Mouse (Mus musculus) Patski (cell line): ENCODE results near the gene Plppr3. TPM values are rescaled to one million over a fixed set of nuclear protein-coding genes. Genes with fewer than 3 reads are reported as not detected.

Experiments
- ATAC-seq: fragments of 100-300 bp; one replicate; pipeline ENCODE4 v1.8.0; 2021
- CTCF ChIA-PET: fragments of 350-600 bp; sonication (Branson Sonifier 250); formaldehyde crosslinking; loops from one replicate; lab custom pipeline; 2022; ENCODE audit warnings: inconsistent platforms; lab: Charles Lee
- POLR2A ChIA-PET: fragments of 350-600 bp; sonication (Branson Sonifier 250); formaldehyde crosslinking; loops from one replicate; lab custom pipeline; 2022; ENCODE audit warnings: antibody characterized with exemption, inconsistent platforms; lab: Charles Lee
- DNase-seq: peaks from one replicate; pipeline ENCODE4 v3.0.0-alpha.2; 2011; ENCODE audit warnings: low read depth, low spot score
- H3K27me3 ChIP-seq: fragments of 371-371 bp; one replicate; pipeline ENCODE4 v1.5.1; 2021
- CTCF ChIP-seq: fragments of 100-300 bp; IDR thresholded peaks from one replicate; pipeline ENCODE4 v1.5.1; 2021
- in situ Hi-C: fragments of 300-500 bp; cut with MboI; formaldehyde crosslinking; loops from 3 replicates; pipeline ENCODE4 v1.11.1; 2018; ENCODE audit warnings: low pct_unique_long_range_greater_than_20kb, mixed read lengths
- polyA plus RNA-seq: library from polyadenylated mRNA; unstranded; gene quantifications from one replicate; pipeline ENCODE4 v1.2.3, GENCODE M21; 2021

Gene Plppr3
- polyA plus RNA-seq, 1 experiment from 2014 or later: 34.6 TPM

DNA sequence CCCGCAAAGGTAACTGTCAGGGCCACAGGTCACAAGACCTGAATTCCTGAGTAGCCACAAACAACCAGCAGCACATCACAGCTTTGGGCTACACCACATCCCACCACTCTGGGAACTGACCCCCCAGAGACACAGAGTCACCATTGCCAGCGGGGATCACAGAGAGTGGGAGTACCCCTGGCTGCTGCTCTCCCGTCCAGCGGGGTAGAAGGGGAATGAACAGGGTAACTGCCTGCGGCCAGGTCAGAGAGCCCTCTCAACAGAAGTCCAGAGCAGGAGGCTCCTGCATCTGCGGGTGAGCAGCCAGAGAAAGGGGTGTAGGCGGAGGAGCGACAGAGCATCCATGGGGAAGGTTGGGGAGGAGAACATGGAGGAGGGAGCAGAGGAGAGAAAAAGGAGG is 41.6 kb upstream of the Plppr3 start:
- no peaks in the 10 kb centered on the region for H3K27me3 ChIP-seq
- no peak for TF ChIP-seq CTCF
- DNase-seq (no peak), ATAC-seq (no peak)
- ChIA-PET CTCF (interaction anchor here (1.5 kb wide), 1 partner anchor 42 kb away, joined by 3 read pairs; no protein-coding TSS in a partner anchor), POLR2A (interaction anchor here (1.1 kb wide), 1 partner anchor 12 kb away, joined by 3 read pairs; no protein-coding TSS in a partner anchor)
- in situ Hi-C loops: no loop called here

DNA sequence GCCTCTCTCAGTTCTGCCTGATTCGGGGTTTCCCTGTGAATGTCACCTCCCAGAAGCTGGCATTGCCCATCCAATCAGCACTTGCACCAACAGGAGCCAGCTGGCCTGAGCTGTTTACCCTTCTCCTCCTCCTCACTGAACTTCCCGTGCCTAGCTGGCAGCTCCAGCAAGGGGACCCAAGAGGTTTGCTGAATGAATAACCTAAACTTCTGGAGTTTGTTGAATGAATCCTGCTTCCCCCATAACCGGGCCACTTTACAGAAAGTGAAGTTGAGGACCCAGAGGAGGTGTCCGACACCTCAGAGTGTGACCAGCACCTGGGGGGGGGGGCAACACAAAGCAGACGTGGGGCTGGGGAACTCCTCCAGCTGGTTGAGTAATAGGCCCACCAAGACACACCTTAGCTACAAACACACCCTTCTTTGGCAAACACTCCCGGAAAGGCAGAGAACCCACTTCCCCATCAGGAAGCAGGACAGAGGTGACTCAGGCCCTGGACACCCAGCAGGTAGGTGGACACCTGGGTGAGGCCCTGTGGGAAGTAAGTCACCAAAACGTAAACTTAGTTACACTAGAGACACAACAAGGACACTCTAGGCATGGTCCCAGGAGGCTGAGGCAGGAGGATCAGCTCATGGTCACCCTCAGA is 40.6 kb upstream of the Plppr3 start:
- ATAC-seq (no peak), DNase-seq (no peak)
- ChIA-PET CTCF (interaction anchor here (1.4 to 1.5 kb wide), 2 partner anchors 43 to 80 kb away, joined by 3 to 4 read pairs; no protein-coding TSS in a partner anchor), POLR2A (interaction anchor here (1.3 kb wide), 1 partner anchor 61 kb away, joined by 8 read pairs; the partner anchor contains the start of gene Ptbp1)
- no peak for TF ChIP-seq CTCF
- H3K27me3 ChIP-seq: no peaks in the 10 kb centered on the region
- in situ Hi-C loops: no loop called here

DNA sequence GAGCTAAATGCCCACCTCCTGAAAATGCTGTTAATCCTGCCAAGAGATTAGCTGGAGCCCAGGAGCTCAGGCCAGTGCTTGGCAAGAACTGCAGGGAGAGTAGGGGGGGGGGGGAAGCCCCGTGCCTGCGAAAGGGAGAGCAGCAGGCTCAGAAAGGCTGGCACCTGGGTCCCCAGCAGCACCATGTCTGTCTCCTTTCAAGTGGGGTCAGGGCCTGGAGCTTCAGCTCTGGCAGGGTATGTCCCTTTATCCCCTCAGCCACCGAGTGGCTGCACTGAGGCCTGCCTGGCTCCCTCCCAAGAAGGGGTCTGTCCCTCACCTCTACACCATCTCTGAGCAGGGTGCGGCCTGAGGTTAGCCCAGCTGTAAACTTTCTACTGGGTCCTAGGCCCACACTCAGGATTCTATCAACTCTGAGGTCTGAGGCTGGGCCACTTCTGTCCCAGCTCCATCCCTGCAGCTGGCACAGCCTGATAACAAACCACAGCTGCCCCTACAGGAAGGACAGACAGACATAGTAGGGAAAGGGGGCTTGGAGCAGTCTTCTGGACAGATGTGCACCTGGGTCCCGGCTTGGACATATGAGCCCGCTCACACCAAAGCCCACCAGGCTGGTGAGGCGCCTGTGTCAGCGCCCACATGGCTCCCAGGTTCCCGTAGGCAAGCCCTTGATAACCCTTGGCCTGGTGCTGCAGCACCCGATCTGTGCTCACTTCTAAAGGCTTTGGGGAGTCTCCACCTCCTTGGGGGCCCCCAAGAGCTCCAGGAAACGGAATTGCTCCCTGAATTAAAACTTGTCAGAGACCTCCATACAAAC is 39.9 kb upstream of the Plppr3 start:
- in situ Hi-C loops: no loop called here
- no peak for TF ChIP-seq CTCF
- ATAC-seq (no peak), DNase-seq (no peak)
- no peaks in the 10 kb centered on the region for H3K27me3 ChIP-seq
- POLR2A ChIA-PET: interaction anchor here (0.7 to 1.3 kb wide), 2 partner anchors 11 to 60 kb away, joined by 3 to 8 read pairs; partner anchors contain the start of gene Ptbp1
- CTCF ChIA-PET: interaction anchor here (0.7 to 1.5 kb wide), 4 partner anchors 44 to 294 kb away, joined by 3 to 4 read pairs (median 3); no protein-coding TSS in a partner anchor

DNA sequence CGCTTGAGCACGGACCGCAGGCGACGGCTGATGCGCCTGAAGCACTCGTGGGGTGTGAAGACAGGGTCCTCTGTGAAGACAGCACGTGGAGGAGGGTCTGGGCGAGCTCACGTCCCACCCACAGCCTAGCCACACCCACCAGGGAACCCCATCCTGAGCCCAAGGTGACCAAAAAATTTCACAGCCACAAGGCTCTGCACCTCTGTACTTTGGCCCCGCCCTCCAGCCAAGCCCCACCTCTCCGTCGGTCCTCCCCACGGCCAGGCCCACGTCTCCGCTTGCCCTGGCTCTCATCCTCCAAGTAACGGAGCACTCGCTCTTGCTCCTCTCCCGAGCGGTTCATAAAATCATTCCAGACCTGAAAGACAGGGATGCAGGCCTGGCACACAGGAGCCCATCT is 38.0 kb upstream of the Plppr3 start:
- CTCF ChIA-PET: interaction anchor here (2.5 kb wide), 1 partner anchor 13 kb away, joined by 8 read pairs; no protein-coding TSS in a partner anchor
- no peak for TF ChIP-seq CTCF
- no peak for DNase-seq
- no peaks in the 10 kb centered on the region for H3K27me3 ChIP-seq
- ATAC-seq: no peak
- POLR2A ChIA-PET: no interaction called here
- in situ Hi-C loops: no loop called here

DNA sequence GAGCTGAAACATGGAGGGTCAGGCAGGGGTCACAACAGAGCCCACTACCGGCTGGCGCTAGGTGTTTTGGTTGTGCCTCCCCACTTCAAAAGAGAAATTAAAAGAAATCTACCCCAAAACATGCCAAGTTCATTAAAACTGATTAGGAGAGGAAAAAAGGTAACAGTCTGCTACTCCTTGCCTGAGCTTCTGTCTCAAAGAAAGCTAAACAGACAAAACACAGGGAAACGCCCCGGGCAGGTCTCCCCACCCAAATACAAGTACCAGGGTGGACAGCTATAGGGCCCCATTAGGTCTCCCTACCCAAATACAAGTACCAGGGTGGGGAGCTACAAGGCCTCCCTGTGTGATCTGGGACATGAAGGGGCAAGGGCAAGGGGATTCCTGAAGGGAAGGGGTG is 36.1 kb upstream of the Plppr3 start, which contains the start of gene Gm26602:
TSS of gene Gm26602 (plus strand) at position 301 of the 400 bp plus-strand sequence.
- DNase-seq (no peak), ATAC-seq (no peak)
- POLR2A ChIA-PET: no interaction called here
- in situ Hi-C loops: no loop called here
- TF ChIP-seq CTCF: no peak
- CTCF ChIA-PET: interaction anchor here (0.8 to 3.7 kb wide), 3 partner anchors 11 to 27 kb away, joined by 3 to 15 read pairs (median 8); partner anchors contain the start of gene R3hdm4
- H3K27me3 ChIP-seq: no peaks in the 10 kb centered on the region

DNA sequence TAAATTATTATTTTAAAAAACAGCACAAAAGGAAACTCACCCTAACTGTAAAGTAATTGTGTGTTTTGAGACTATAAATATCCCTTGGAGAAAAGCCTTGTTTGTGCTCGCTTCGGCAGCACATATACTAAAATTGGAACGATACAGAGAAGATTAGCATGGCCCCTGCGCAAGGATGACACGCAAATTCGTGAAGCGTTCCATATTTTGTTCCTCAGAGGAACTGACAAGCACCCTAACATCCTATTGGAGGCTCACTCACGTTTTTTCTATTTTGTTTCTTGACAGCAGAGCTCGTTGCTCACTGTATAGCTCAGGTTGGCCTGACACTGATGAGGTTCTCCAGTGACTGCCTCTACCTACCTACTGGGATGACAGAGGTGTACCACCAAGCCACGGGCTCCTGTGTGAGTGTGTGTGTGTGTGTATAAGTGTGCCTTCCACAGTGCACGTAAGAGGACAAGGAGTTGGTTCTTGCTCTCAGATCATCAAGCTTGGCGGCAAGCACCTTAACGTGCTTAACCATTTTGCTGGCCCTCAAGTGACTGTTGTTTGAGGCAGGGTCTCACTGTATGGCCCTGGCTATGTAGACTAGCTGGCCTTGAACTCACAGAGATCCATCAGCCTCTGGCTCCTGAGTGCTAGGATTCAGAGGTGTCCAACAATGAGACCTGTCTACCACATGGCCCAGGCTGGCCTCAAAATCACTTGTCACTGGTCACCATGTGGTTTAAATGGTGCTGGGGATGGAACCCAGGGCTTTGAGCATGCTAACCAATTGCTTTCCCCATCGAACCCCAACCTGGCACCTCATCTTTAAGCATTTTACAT is 34.9 kb upstream of the Plppr3 start:
- no peaks in the 10 kb centered on the region for H3K27me3 ChIP-seq
- no peak for TF ChIP-seq CTCF
- ATAC-seq (no peak), DNase-seq (no peak)
- CTCF ChIA-PET: interaction anchor here (1.4 to 3.7 kb wide), 5 partner anchors 16 to 75 kb away, joined by 4 to 15 read pairs (median 6); partner anchors contain the start of gene Tmem259
- POLR2A ChIA-PET: interaction anchor here (0.6 to 1.2 kb wide), 6 partner anchors 12 to 44 kb away, joined by 3 to 5 read pairs (median 4); no protein-coding TSS in a partner anchor
- in situ Hi-C loops: no loop called here

DNA sequence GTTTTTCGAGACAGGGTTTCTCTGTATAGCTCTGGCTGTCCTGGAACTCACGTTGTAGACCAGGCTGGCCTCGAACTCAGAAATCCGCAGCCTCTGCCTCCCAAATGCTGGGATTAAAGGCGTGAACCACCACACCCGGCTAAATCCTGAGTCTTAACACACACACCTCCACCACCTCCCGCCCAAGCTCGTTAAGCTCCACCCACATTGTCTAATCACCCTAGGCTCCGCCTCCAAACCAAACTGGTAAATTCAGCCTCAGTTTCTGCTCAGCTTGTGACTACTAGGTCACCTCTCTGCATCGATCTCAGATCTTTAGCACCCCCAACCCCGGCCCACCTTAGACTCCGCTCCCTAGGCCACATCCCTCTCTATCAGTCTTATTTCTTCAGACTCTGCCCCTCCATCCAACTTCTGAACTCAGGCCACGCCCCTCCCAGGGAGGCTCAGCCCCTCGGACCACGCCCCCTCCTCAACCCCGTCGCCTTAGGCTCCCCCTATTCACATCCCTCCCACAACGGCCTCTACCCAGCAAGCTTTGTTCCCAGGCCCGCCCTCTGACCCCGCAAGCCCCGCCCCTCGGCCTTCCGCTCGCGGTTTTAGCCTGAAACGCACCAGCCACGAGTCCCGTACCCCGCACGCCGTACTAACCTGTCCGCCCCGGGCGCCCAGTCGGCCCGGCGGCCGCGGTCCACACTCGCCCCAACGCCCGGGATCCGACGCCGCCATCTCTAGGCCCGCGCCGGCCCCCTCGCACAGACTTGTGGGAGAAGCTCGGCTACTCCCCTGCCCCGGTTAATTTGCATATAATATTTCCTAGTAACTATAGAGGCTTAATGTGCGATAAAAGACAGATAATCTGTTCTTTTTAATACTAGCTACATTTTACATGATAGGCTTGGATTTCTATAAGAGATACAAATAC is 34.0 kb upstream of the Plppr3 start, which contains the start of gene Med16:
TSS of gene Med16 (minus strand) at position 757 of the 925 bp plus-strand sequence.
- no peak for TF ChIP-seq CTCF

DNA sequence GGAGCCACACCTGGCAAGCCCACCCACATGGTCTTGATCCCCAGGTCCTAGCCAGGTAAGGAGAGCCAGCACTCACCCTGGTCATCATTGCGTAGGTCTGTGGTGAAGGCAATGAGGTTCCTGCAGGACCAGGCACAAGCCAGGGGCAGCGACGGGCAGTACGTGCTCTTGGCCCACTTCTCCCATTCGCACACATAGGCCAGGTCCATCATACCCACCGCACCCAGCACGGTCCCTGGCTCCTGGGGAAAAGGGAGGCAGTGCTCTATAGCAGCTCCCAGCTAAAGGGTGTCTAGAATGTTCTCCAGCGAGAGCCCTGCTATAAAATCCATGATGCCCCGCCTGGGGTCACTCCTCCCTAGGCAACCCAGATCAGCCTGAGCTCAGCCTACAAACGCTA is 33.0 kb upstream of the Plppr3 start:
- no peak for DNase-seq
- CTCF ChIA-PET: interaction anchor here (1.3 to 2.6 kb wide), 2 partner anchors 18 to 77 kb away, joined by 5 to 6 read pairs; partner anchors contain the start of gene Tmem259
- TF ChIP-seq CTCF: no peak
- in situ Hi-C loops: no loop called here
- no peak for ATAC-seq
- POLR2A ChIA-PET: interaction anchor here (0.8 to 1.6 kb wide), 2 partner anchors 8 to 235 kb away, joined by 4 to 5 read pairs; no protein-coding TSS in a partner anchor
- no peaks in the 10 kb centered on the region for H3K27me3 ChIP-seq

More for the DNA sequence above, 34.0 kb upstream of the Plppr3 start, which contains the start of gene Med16:
- H3K27me3 ChIP-seq: no peaks in the 10 kb centered on the region
- in situ Hi-C loops: no loop called here
- ChIA-PET CTCF (interaction anchor here (0.9 to 3.7 kb wide), 6 partner anchors 17 to 76 kb away, joined by 3 to 15 read pairs (median 6); partner anchors contain the start of gene Tmem259), POLR2A (interaction anchor here (0.7 to 1.6 kb wide), 6 partner anchors 9 to 234 kb away, joined by 3 to 5 read pairs (median 4); no protein-coding TSS in a partner anchor)
- ATAC-seq (peak; percentile 86), DNase-seq (peak; percentile 81)
